Mouse (Mus musculus) forebrain, embryonic 14.5 days (tissue): ENCODE data around the gene Dynlt1c. TPM values are rescaled to one million over a fixed set of nuclear protein-coding genes. Genes with fewer than 3 reads are reported as not detected.
"Not testable (repeated sequence)": the region's sequence is repeated elsewhere in the genome, so short reads cannot be mapped to it uniquely, and the experiment has no call there.

ENCODE experiments used
- ATAC-seq: fragments of 200-750 bp; cut with Nextera tagmentation; 2 replicates; pipeline ENCODE4 v1.8.0; 2017; ENCODE audit warnings: mild to moderate bottlenecking, moderate library complexity
- DNase-seq: peaks from one replicate; pipeline ENCODE4 v3.0.0-alpha.2; 2015; ENCODE audit warnings: low spot score
- H3K27ac ChIP-seq: fragments of 300-500 bp; sonication (generic); 2 replicates; pipeline ENCODE4 v1.5.1; 2014; ENCODE audit warnings: low read depth, mild to moderate bottlenecking, control low read depth, low read length, moderate library complexity
- H3K27me3 ChIP-seq: fragments of 300-500 bp; sonication (generic); replicated peaks from 2 replicates; pipeline ENCODE4 v1.6.1; 2014; ENCODE audit warnings: low read length, control low read depth, mixed read lengths; ENCODE audit not compliant: control insufficient read depth, insufficient read depth
- H3K36me3 ChIP-seq: fragments of 300-500 bp; sonication (generic); 2 replicates; pipeline ENCODE4 v1.6.1; 2014; ENCODE audit warnings: low read length, control low read depth; ENCODE audit not compliant: control insufficient read depth, insufficient read depth
- H3K4me1 ChIP-seq: fragments of 300-500 bp; sonication (generic); 2 replicates; pipeline ENCODE4 v1.6.1; 2014; ENCODE audit warnings: antibody characterized with exemption, low read length, control low read depth; ENCODE audit not compliant: control insufficient read depth, insufficient read depth
- H3K4me2 ChIP-seq: fragments of 300-500 bp; sonication (generic); 2 replicates; pipeline ENCODE4 v1.6.1; 2014; ENCODE audit warnings: mild to moderate bottlenecking, control low read depth, low read length
- H3K4me3 ChIP-seq: fragments of 300-500 bp; sonication (generic); 2 replicates; pipeline ENCODE4 v1.5.1; 2014; ENCODE audit warnings: low read depth, low read length, control low read depth
- H3K9ac ChIP-seq: fragments of 300-500 bp; sonication (generic); 2 replicates; pipeline ENCODE4 v1.6.1; 2014; ENCODE audit warnings: mild to moderate bottlenecking, low read length, control low read depth, moderate library complexity
- H3K9me3 ChIP-seq: fragments of 300-500 bp; sonication (generic); replicated peaks from 2 replicates; pipeline ENCODE4 v1.6.1; 2016; ENCODE audit warnings: low read length, control low read depth, mixed read lengths; ENCODE audit not compliant: control insufficient read depth
- WGBS: fragments of 180-500 bp; shearing (Covaris S2); extraction: QIAGEN DNeasy Blood & Tissue Kit; methylation state at CpG from one replicate; pipeline ENCODE4 v1.1.7; 2014; 5-methylcytosine and 5-hydroxymethylcytosine counted together
- polyA plus RNA-seq: library from polyadenylated mRNA; unstranded; fragments of >200 nt; fragmentation: Nextera tagmentation; extraction: Ambion mirVana; gene quantifications from 2 replicates; pipeline ENCODE4 v1.2.1, GENCODE M21; 2014

The Dynlt1c gene
- polyA plus RNA-seq, 1 experiment from 2014 or later = 35.5 TPM

- not testable (repeated sequence) for H3K4me2 ChIP-seq, ATAC-seq, H3K4me3 ChIP-seq, H3K9me3 ChIP-seq, DNase-seq, H3K4me1 ChIP-seq, H3K27ac ChIP-seq, H3K36me3 ChIP-seq, H3K27me3 ChIP-seq, H3K9ac ChIP-seq
- WGBS = no CpG with 5 or more reads among the region's 6 CpGs
Measured at GRCm38 (mm10) chr17:6588672-6589071, 12.8 kb upstream of the Dynlt1c start.

- H3K4me3 ChIP-seq, H3K36me3 ChIP-seq, H3K9ac ChIP-seq, H3K9me3 ChIP-seq, H3K27ac ChIP-seq, H3K27me3 ChIP-seq, ATAC-seq, DNase-seq, H3K4me2 ChIP-seq, H3K4me1 ChIP-seq: not testable (repeated sequence)
- 94% methylated on average over 2 of the region's 3 CpGs for WGBS
Measured at GRCm38 (mm10) chr17:6592109-6592508, 9.4 kb upstream of the Dynlt1c start.

- not testable (repeated sequence) for H3K9me3 ChIP-seq, H3K27ac ChIP-seq, H3K4me3 ChIP-seq, H3K4me2 ChIP-seq, H3K9ac ChIP-seq, H3K27me3 ChIP-seq, H3K4me1 ChIP-seq, DNase-seq, ATAC-seq, H3K36me3 ChIP-seq
- 46% methylated on average over 3 of the region's 3 CpGs for WGBS
Measured at GRCm38 (mm10) chr17:6593896-6594295, 7.6 kb upstream of the Dynlt1c start.

GRCm38 (mm10) chr17:6595776-6596497 is 5.5 kb upstream of the Dynlt1c start:
- H3K9ac ChIP-seq, H3K27me3 ChIP-seq, H3K27ac ChIP-seq, H3K4me2 ChIP-seq, H3K4me1 ChIP-seq, DNase-seq, H3K9me3 ChIP-seq, H3K36me3 ChIP-seq, ATAC-seq, H3K4me3 ChIP-seq: not testable (repeated sequence)
- 50% methylated on average over 10 of the region's 15 CpGs for WGBS

DNA sequence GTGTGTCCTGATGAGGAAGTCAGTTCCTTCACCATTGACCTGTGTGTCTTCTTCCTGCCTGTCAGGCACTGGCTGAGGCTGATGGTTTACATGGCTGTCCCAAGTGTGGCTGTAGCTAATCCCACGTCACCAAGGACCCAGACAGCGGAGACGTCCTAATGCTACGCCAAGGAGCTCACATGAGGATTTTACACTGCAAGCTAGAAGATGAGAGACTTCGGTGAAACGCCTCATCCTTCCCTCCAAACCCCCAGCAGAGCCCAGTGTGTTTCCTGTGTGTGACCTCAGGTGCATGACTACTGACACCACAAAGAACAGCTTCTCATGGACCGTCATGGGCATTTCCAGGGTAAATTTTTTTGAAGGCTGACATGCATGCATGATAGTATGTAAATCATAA is 3.1 kb upstream of the Dynlt1c start:
- WGBS = 91% methylated on average over 7 of the region's 7 CpGs
- DNase-seq, ATAC-seq: not testable (repeated sequence)

GRCm38 (mm10) chr17:6600216-6600911 is 1.1 kb upstream of the Dynlt1c start:
- not testable (repeated sequence) for ATAC-seq, H3K9me3 ChIP-seq, DNase-seq, H3K27me3 ChIP-seq, H3K4me3 ChIP-seq, H3K9ac ChIP-seq, H3K4me1 ChIP-seq, H3K27ac ChIP-seq, H3K36me3 ChIP-seq, H3K4me2 ChIP-seq
- WGBS = 97% methylated on average over 5 of the region's 8 CpGs

More for the DNA sequence above, 3.1 kb upstream of the Dynlt1c start:
- not testable (repeated sequence) for H3K27ac ChIP-seq, H3K36me3 ChIP-seq, H3K9ac ChIP-seq, H3K27me3 ChIP-seq, H3K4me3 ChIP-seq, H3K4me1 ChIP-seq, H3K9me3 ChIP-seq, H3K4me2 ChIP-seq

DNA sequence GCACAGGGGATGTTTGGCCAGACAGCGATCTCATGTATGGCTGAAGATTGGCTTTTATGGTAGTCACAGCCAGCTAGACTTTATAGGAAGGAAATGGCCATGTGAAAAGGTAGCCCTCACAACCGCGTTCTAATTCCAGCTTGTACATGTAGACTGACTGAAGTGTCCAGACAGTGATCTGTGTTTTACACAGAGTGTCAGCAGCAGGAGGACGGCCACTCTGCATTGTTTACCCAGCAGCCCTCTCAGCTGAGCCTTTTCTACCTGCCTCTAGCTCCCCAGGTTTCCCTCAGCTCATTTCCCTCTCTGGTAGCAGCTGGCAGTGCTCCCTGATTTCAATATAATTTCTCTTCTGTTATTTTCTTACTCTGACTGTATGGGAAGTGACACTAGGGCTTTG is 734 bp downstream of the Dynlt1c start:
- H3K4me3 ChIP-seq, H3K4me1 ChIP-seq, H3K9ac ChIP-seq, H3K9me3 ChIP-seq, H3K27me3 ChIP-seq, H3K27ac ChIP-seq, H3K36me3 ChIP-seq, DNase-seq: not testable (repeated sequence)
- 25% methylated on average over 3 of the region's 4 CpGs for WGBS
- H3K4me2 ChIP-seq = peak overlapping the region; percentile 28; the same call in 1 of the 2 replicates
- peak; percentile 37; the same call in 1 of the 2 replicates for ATAC-seq

DNA sequence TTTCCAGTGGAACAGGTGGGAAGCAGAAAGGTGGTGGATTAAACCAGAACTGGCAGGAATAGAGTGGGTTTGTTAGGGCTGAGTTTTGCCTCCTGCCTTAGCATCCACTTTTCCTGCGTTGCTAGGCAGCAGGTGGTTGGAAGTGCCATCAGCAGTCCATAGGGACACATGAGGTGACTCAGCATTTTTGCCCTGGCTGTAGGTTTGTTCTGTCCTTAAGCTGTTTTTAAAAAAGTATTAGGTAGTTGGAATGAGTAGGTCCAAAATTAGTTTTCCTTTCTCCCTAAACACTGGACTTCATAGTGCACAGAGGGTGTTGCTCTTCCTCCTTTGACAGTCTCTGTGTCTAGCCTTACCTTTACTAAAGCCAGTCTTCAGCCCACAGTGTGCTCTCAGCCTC is 3.9 kb downstream of the Dynlt1c start:
- WGBS = 68% methylated on average over 1 of the region's 1 CpGs
- DNase-seq, H3K4me3 ChIP-seq, H3K27ac ChIP-seq, H3K36me3 ChIP-seq, H3K27me3 ChIP-seq, H3K4me1 ChIP-seq, H3K4me2 ChIP-seq, H3K9ac ChIP-seq, ATAC-seq, H3K9me3 ChIP-seq: not testable (repeated sequence)

DNA sequence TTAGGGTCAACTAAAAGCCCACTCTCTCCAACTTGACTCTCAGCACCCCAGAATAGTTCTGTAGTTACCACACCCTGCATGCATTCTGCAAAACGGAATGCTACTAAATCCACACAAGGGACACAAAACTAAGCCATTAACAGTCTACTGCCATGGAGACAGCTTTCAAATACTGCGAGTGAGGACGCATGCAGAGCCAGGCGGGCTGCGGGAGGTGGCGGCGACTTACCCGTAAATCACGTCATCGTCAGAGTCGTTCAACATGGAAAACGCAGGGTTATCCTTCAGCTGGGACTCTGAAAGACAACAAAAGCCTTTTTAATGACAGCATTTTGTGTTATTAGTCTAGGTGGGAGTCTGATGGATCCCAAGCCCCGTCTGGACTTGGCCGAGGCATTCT is 12.1 kb downstream of the Dynlt1c start:
- DNase-seq = not testable (repeated sequence)

More for the DNA sequence above, 12.1 kb downstream of the Dynlt1c start:
- H3K9ac ChIP-seq, H3K27me3 ChIP-seq, H3K9me3 ChIP-seq, H3K4me2 ChIP-seq, H3K27ac ChIP-seq, ATAC-seq, H3K4me1 ChIP-seq, H3K4me3 ChIP-seq, H3K36me3 ChIP-seq: not testable (repeated sequence)
- 92% methylated on average over 11 of the region's 14 CpGs for WGBS
